Mouse (Mus musculus) testis, adult 2 months (tissue): ENCODE results near the gene Fcrla.

ENCODE experiments used
- CTCF ChIP-seq: fragments of 200-500 bp; IDR thresholded peaks from 2 replicates; pipeline ENCODE4 v1.5.1; 2012; ENCODE audit warnings: low read depth, mild to moderate bottlenecking, inconsistent platforms, low read length, moderate library complexity; ENCODE audit not compliant: control insufficient read depth, insufficient read depth, insufficient replicate concordance
- POLR2A ChIP-seq: fragments of 200-500 bp; IDR thresholded peaks from 2 replicates; pipeline ENCODE4 v1.6.1; 2012; ENCODE audit warnings: low read depth, mild to moderate bottlenecking, inconsistent platforms, low read length, moderate library complexity; ENCODE audit not compliant: control insufficient read depth

GRCm38 (mm10) chr1:170867691-170868105 lies 59.7 kb downstream of the Fcrla start, which contains the start of gene Atf6:
- peak; percentile 59; the same call in 1 of the 2 replicates for TF ChIP-seq POLR2A
- TF ChIP-seq CTCF: no peak
